Mouse (Mus musculus): ENCODE measurements around the gene Mtrex. TPM values are rescaled to one million over a fixed set of nuclear protein-coding genes. Genes with fewer than 3 reads are reported as not detected.
A peak's percentile ranks its signal among the peaks of the same experiment; 100 is the strongest.

The Mtrex gene
- polyA plus RNA-seq, 1 experiment from 2014 or later: 55.7 TPM

DNA sequence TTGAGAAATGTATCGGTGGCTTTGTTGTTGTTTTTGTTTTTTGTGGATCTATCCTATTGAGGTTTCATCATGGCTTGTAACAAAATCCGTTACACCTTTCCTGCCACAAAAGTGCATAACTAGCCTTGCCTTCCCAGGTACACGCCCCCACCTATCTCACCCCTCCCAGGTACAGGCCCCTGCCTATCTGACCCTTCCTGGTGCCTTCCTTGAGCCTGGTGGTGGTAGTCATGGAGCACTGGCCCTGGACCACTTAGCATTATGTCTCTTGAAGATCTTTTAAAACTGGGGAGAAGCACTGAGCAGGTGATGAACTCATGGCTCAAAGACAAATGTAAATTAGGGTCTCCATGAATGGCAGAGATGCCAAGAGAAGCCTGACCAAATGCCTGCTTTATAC lies 64.9 kb downstream of the Mtrex start:
- no peak overlapping the region for H3K4me2 ChIP-seq
- WGBS (ENCODE audit: insufficient replicate concordance): 76% methylated on average over 3 of the region's 3 CpGs
- H3K9ac ChIP-seq (ENCODE audit: low read depth, low read length): no peak overlapping the region
- no peaks in the 10 kb centered on the region for H3K27me3 ChIP-seq (ENCODE audit: control insufficient read depth, insufficient read depth, low read length)
- H3K27ac ChIP-seq (ENCODE audit: low read depth, low read length): 0 out of 2 replicates have a peak overlapping the region, but pooled peaks have one; percentile 25
- no peak overlapping the region for H3K4me3 ChIP-seq (ENCODE audit: low read depth, low read length)
- no peak; the same call in 1 of the 2 replicates for ATAC-seq (replicated peaks; ENCODE audit: insufficient number of reproducible peaks, low FRiP score, low TSS enrichment)
- peaks cover 11% of the 10 kb centered on the region; the same call in 1 of the 2 replicates for H3K36me3 ChIP-seq (ENCODE audit: control insufficient read depth, insufficient read depth, low read length)
- peaks cover 4% of the 10 kb centered on the region for H3K4me1 ChIP-seq (ENCODE audit: control insufficient read depth, insufficient read depth, low read length)
- H3K9me3 ChIP-seq (replicated peaks; ENCODE audit: control insufficient read depth, low read length): no peaks in the 10 kb centered on the region

DNA sequence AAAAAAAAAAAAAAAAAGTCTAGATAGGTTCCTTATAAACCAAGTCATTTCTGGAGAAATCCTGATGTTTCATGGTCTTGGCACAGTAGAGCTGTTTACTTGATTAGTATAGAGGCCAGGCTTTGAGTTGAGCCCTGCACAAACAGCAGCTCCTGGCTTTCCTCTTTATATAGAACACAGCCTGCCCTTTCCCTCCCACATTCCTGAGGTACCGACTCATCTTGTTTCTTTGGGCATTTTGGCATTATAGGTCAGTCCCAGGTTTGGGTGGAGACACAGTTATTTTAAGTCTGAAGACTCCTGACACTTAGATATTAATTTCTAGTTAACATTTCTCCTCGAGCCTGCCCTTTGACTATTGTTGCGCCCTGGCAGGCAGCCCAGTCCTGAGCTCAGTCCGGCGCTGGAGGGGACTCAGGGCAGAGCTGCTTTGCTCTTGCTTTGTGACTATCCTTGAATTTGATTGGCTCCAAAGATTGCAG lies 65.3 kb downstream of the Mtrex start:
- Histone ChIP-seq H3K9ac (ENCODE audit: low read depth, low read length) (no peak overlapping the region), H3K4me2 (no peak overlapping the region), H3K36me3 (ENCODE audit: control insufficient read depth, insufficient read depth, low read length) (peaks cover 11% of the 10 kb centered on the region; the same call in 1 of the 2 replicates), H3K4me1 (ENCODE audit: control insufficient read depth, insufficient read depth, low read length) (peaks cover 4% of the 10 kb centered on the region), H3K27ac (ENCODE audit: low read depth, low read length) (0 out of 2 replicates have a peak overlapping the region, but pooled peaks have one; percentile 25), H3K4me3 (ENCODE audit: low read depth, low read length) (no peak overlapping the region), H3K27me3 (ENCODE audit: control insufficient read depth, insufficient read depth, low read length) (no peaks in the 10 kb centered on the region), H3K9me3 (replicated peaks; ENCODE audit: control insufficient read depth, low read length) (no peaks in the 10 kb centered on the region)
- WGBS (ENCODE audit: insufficient replicate concordance): 36% methylated on average over 5 of the region's 5 CpGs
- no peak; the same call in 1 of the 2 replicates for ATAC-seq (replicated peaks; ENCODE audit: insufficient number of reproducible peaks, low FRiP score, low TSS enrichment)

DNA sequence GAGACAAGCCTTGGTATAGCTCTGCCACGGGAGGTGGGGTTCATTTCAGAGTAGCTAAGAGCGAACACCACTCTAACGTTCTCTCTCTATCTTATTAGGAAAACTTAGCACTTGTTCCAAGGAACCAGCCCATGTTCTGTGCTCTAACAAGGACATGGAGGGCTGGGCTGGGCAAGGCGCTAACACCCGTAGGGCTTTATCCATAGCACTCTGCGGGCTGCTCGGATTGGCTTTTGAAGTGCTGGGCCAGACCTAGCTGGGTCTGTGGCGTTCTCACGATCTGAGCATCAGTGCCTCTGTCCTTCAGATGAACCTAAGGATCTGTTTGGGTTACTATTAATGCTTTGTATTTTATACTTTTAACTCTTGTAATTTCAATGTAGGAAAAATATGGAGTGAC lies 66.3 kb downstream of the Mtrex start:
- no peaks in the 10 kb centered on the region for H3K27me3 ChIP-seq (ENCODE audit: control insufficient read depth, insufficient read depth, low read length)
- no peak overlapping the region for H3K4me2 ChIP-seq
- H3K9me3 ChIP-seq (replicated peaks; ENCODE audit: control insufficient read depth, low read length): no peaks in the 10 kb centered on the region
- no peak overlapping the region for H3K9ac ChIP-seq (ENCODE audit: low read depth, low read length)
- ATAC-seq (replicated peaks; ENCODE audit: insufficient number of reproducible peaks, low FRiP score, low TSS enrichment): no peak
- peaks cover 8% of the 10 kb centered on the region; the same call in 1 of the 2 replicates for H3K36me3 ChIP-seq (ENCODE audit: control insufficient read depth, insufficient read depth, low read length)
- H3K27ac ChIP-seq (ENCODE audit: low read depth, low read length): no peak overlapping the region
- no peak overlapping the region for H3K4me3 ChIP-seq (ENCODE audit: low read depth, low read length)
- H3K4me1 ChIP-seq (ENCODE audit: control insufficient read depth, insufficient read depth, low read length): peaks cover 4% of the 10 kb centered on the region
- WGBS (ENCODE audit: insufficient replicate concordance): 87% methylated on average over 9 of the region's 9 CpGs

DNA sequence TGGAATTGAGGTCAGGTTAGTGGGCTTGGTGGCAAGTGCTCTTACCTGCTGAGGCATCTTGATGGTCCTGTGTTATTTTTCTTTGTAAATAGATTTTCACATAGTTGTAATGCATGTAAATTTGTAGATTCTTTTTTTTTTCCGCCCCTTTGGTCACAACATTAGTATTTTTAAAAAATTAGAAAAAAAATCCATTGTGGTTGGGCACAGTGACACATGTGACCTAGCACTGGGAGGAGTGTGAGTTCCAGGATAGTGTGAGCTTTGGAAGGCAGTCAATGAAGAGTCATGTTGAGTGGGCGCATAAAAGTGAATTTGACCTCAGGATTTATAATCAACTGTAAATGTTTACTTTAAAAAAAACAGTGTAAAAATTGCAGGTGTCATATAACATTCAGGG lies 66.8 kb downstream of the Mtrex start:
- no peaks in the 10 kb centered on the region for H3K9me3 ChIP-seq (replicated peaks; ENCODE audit: control insufficient read depth, low read length)
- no peak for ATAC-seq (replicated peaks; ENCODE audit: insufficient number of reproducible peaks, low FRiP score, low TSS enrichment)
- no peak overlapping the region for H3K4me3 ChIP-seq (ENCODE audit: low read depth, low read length)
- 82% methylated on average over 2 of the region's 2 CpGs for WGBS (ENCODE audit: insufficient replicate concordance)
- H3K27me3 ChIP-seq (ENCODE audit: control insufficient read depth, insufficient read depth, low read length): no peaks in the 10 kb centered on the region
- no peak overlapping the region for H3K4me2 ChIP-seq
- H3K27ac ChIP-seq (ENCODE audit: low read depth, low read length): no peak overlapping the region
- H3K9ac ChIP-seq (ENCODE audit: low read depth, low read length): no peak overlapping the region
- H3K36me3 ChIP-seq (ENCODE audit: control insufficient read depth, insufficient read depth, low read length): peaks cover 5% of the 10 kb centered on the region; the same call in 1 of the 2 replicates
- peaks cover 4% of the 10 kb centered on the region for H3K4me1 ChIP-seq (ENCODE audit: control insufficient read depth, insufficient read depth, low read length)

DNA sequence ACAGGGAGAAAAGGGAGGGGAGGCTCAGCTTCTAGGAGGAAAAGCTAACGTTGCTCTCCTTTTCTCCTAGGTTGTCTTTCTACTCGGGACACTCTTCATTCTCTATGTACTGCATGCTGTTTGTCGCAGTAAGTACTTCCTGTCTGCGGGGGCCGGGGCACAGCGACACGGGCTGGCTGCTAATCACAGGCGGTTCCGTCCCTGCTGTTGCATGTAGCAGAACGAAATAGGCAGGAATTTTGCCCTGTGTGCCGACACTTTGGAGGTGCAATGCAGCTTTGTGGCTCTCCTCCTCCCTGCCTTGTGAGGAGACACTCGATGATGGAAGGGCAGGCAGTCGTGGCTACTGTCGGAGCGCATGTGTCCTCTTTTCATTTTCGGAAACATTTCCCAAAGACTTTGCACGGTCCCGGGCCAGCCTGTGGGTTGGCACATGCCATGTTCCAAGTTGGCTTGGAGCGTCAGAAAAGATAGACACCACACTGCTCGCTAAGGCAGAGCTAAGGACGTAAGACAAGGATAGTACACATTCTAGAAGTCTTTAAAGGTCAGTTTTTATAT lies 67.5 kb downstream of the Mtrex start:
- Histone ChIP-seq H3K27me3 (ENCODE audit: control insufficient read depth, insufficient read depth, low read length) (no peaks in the 10 kb centered on the region), H3K4me3 (ENCODE audit: low read depth, low read length) (no peak overlapping the region), H3K9ac (ENCODE audit: low read depth, low read length) (no peak overlapping the region), H3K4me1 (ENCODE audit: control insufficient read depth, insufficient read depth, low read length) (peaks cover 4% of the 10 kb centered on the region), H3K4me2 (no peak overlapping the region), H3K36me3 (ENCODE audit: control insufficient read depth, insufficient read depth, low read length) (peaks cover 5% of the 10 kb centered on the region; the same call in 1 of the 2 replicates), H3K27ac (ENCODE audit: low read depth, low read length) (no peak overlapping the region), H3K9me3 (replicated peaks; ENCODE audit: control insufficient read depth, low read length) (no peaks in the 10 kb centered on the region)
- WGBS (ENCODE audit: insufficient replicate concordance): 83% methylated on average over 21 of the region's 21 CpGs
- ATAC-seq (replicated peaks; ENCODE audit: insufficient number of reproducible peaks, low FRiP score, low TSS enrichment): no peak

DNA sequence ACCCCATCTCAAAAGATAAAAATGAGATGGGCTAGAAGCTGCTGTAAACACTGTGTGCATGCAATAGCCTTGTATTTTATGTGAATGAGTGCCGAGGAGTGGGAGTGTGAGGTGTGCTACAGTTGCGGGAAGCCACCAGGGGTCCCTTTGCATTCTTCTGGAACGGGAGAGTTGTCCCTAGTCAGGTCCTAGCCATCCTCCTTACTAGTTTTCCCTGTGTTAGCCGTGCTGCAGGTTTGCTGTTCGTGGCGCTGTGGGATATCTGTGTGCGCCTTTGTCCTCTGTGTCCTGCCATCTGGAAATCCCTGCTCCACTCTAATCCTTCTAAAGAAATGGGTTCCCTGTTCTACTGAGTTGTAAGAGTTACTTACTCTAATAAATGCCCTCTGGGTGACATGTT lies 69.3 kb downstream of the Mtrex start:
- Histone ChIP-seq H3K9ac (ENCODE audit: low read depth, low read length) (no peak overlapping the region), H3K9me3 (replicated peaks; ENCODE audit: control insufficient read depth, low read length) (no peaks in the 10 kb centered on the region), H3K4me2 (no peak overlapping the region), H3K27ac (ENCODE audit: low read depth, low read length) (no peak overlapping the region), H3K27me3 (ENCODE audit: control insufficient read depth, insufficient read depth, low read length) (no peaks in the 10 kb centered on the region), H3K4me1 (ENCODE audit: control insufficient read depth, insufficient read depth, low read length) (peaks cover 4% of the 10 kb centered on the region), H3K4me3 (ENCODE audit: low read depth, low read length) (no peak overlapping the region), H3K36me3 (ENCODE audit: control insufficient read depth, insufficient read depth, low read length) (peaks cover 5% of the 10 kb centered on the region; the same call in 1 of the 2 replicates)
- WGBS (ENCODE audit: insufficient replicate concordance): 83% methylated on average over 7 of the region's 7 CpGs
- no peak for ATAC-seq (replicated peaks; ENCODE audit: insufficient number of reproducible peaks, low FRiP score, low TSS enrichment)

DNA sequence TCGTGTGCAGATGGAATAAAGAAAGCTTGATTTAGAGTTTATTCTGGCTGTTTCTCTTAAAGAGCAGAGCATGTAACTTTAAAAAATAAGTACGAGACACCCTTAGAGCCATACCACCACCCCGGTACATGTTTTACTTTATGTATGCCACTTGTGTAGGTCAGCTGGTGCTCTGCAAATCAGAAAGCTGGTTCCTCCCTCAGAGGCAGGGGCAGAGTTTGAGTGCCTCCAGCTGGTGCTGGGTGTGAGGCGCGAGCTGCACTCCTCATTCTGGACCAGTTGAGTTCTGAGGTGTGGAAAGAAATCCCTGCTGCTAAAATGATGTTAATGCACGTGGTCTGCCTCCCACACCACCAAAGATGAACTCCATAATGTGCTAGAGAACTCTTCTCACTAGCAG lies 72.8 kb downstream of the Mtrex start:
- H3K36me3 ChIP-seq (ENCODE audit: control insufficient read depth, insufficient read depth, low read length): no peaks in the 10 kb centered on the region
- 79% methylated on average over 6 of the region's 6 CpGs for WGBS (ENCODE audit: insufficient replicate concordance)
- no peak overlapping the region for H3K27ac ChIP-seq (ENCODE audit: low read depth, low read length)
- H3K9me3 ChIP-seq (replicated peaks; ENCODE audit: control insufficient read depth, low read length): no peaks in the 10 kb centered on the region
- H3K4me2 ChIP-seq: no peak overlapping the region
- no peak overlapping the region for H3K4me3 ChIP-seq (ENCODE audit: low read depth, low read length)
- ATAC-seq (replicated peaks; ENCODE audit: insufficient number of reproducible peaks, low FRiP score, low TSS enrichment): no peak
- no peak overlapping the region for H3K9ac ChIP-seq (ENCODE audit: low read depth, low read length)
- H3K27me3 ChIP-seq (ENCODE audit: control insufficient read depth, insufficient read depth, low read length): no peaks in the 10 kb centered on the region
- H3K4me1 ChIP-seq (ENCODE audit: control insufficient read depth, insufficient read depth, low read length): no peaks in the 10 kb centered on the region

DNA sequence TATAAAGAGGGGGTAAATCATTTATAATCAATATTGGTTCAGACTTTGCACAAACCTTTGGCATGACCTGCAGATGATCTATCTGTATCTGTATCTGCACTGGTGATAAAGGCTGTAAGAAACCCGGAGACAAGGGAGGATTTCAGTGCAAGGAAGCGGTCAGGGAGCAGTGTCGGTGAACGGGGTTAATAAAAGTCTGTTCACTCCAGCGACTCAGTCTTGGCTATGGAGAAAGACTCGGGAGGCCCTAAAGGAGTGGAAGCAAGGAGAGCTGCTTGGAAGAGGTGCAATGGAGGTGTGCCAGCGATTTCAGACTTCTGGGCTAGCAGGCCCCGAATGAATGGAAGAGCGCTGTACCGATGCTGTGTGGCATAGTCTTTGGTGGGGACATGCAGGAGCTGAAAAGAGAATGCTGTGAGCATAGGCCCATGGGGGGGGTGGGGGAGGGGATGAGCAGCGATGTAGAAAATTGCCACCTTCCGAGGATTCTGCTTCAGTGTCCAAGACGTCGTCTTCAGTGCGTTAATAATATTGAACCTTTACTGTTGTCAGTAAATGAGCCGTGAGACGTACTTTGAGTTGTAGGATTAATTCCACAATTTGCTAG lies 73.4 kb downstream of the Mtrex start:
- H3K4me2 ChIP-seq: no peak overlapping the region
- ATAC-seq (replicated peaks; ENCODE audit: insufficient number of reproducible peaks, low FRiP score, low TSS enrichment): no peak
- H3K27me3 ChIP-seq (ENCODE audit: control insufficient read depth, insufficient read depth, low read length): no peaks in the 10 kb centered on the region
- H3K9ac ChIP-seq (ENCODE audit: low read depth, low read length): no peak overlapping the region
- no peak overlapping the region for H3K27ac ChIP-seq (ENCODE audit: low read depth, low read length)
- no peaks in the 10 kb centered on the region for H3K4me1 ChIP-seq (ENCODE audit: control insufficient read depth, insufficient read depth, low read length)
- WGBS (ENCODE audit: insufficient replicate concordance): 81% methylated on average over 17 of the region's 17 CpGs
- H3K9me3 ChIP-seq (replicated peaks; ENCODE audit: control insufficient read depth, low read length): no peaks in the 10 kb centered on the region
- no peak overlapping the region for H3K4me3 ChIP-seq (ENCODE audit: low read depth, low read length)
- no peaks in the 10 kb centered on the region for H3K36me3 ChIP-seq (ENCODE audit: control insufficient read depth, insufficient read depth, low read length)

DNA sequence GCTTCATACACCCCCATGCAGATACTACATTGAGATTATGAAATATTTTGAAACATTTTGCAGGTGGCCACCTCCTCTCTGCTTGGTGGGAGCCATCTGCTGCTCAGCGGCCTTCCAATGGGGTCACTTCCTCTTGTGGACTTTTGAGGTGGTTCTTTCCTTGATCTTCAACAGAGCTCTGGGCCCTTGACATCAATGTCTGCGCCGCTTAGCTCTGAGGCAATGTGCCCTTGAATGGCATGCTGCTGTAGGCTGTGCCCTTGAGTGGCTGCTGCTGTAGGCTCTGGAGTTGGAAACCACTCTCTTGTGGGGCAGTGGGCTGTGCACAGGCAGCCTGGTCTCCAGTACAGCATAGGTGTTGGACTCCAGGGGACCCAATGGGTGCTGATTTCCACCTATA lies 81.3 kb downstream of the Mtrex start:
- ATAC-seq (replicated peaks; ENCODE audit: insufficient number of reproducible peaks, low FRiP score, low TSS enrichment): no peak
- H3K27ac ChIP-seq (ENCODE audit: low read depth, low read length): no peak overlapping the region
- no peaks in the 10 kb centered on the region for H3K4me1 ChIP-seq (ENCODE audit: control insufficient read depth, insufficient read depth, low read length)
- H3K27me3 ChIP-seq (ENCODE audit: control insufficient read depth, insufficient read depth, low read length): no peaks in the 10 kb centered on the region
- peaks cover 6% of the 10 kb centered on the region for H3K9me3 ChIP-seq (replicated peaks; ENCODE audit: control insufficient read depth, low read length)
- peaks cover 9% of the 10 kb centered on the region; the same call in 1 of the 2 replicates for H3K36me3 ChIP-seq (ENCODE audit: control insufficient read depth, insufficient read depth, low read length)
- H3K4me2 ChIP-seq: no peak overlapping the region
- no peak overlapping the region for H3K9ac ChIP-seq (ENCODE audit: low read depth, low read length)
- no peak overlapping the region for H3K4me3 ChIP-seq (ENCODE audit: low read depth, low read length)
- 88% methylated on average over 3 of the region's 3 CpGs for WGBS (ENCODE audit: insufficient replicate concordance)

Data from heart, embryonic 11.5 days (tissue).